Mouse (Mus musculus): ENCODE results near the gene Nrxn3. TPM values are rescaled to one million over a fixed set of nuclear protein-coding genes. Genes with fewer than 3 reads are reported as not detected.

Nrxn3 gene
- total RNA-seq, 1 experiment from 2014 or later, result 0.33 TPM

DNA sequence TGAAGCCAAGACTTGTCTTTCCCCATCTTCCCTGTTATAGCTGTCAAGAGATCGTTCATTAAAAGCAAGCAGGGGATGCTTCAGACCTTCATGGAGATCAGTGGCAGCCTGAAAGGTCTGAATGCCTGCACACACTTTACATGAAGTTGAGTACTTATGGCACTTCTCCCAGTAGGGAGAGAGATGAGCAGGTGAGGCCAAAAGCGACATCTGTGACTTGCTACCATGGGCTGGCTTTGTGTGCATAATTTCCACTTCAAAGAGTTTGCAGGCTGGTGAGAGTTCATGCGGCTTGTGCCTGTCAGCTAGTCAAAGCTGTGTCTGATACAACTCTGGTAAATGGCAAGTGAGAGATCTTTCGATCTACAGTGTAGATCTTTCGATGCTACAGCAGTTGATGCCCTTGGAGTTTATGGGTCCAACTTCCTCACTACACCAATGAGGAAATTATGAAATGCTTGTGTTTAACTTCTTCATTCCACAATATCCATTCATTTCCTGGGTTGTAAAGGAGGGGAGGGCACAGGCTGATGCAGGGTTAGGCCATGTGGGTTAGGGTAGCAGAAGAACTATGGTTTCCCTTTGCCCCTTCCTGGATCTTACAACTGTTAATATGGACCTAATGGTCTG, 1231.9 kb downstream of the Nrxn3 start:
- no peak for DNase-seq

DNA sequence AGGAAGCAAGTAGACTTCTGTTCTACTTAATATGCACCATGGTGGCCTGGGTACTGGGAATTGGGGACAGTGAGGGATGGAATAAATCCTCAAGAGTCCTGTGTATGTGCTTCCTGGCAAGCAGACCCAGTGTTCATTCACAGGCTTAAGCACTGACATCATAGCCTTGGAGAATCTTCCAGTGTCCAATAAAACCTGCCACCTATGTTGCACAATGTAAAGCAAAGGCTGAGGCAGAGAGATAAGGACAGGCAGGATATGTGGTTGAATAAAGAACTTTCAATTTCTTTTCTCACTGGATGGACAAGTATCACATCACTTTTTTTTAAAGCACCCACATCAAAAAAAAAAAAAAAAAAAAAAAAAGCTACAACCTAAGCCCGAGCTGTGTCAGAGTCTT, 1240.4 kb downstream of the Nrxn3 start:
- DNase-seq, result no peak

DNA sequence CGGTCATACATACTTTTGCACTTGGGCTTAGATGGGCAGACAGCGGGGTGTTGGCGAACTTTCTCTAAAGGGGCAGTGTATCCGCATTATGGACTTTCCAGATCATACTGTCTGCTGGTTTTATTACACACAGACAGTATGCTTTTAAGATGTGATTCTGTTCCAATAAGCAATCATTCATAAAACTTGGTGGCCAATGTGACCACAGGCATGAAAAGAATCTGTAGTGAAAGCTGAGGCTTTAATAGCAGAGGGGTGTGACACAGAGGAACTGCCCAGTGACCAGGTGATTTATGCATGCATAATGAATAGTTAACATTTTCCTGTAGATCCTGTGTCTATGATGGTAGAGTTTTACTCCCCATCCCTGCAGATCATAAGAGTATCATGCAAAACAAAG, 1254.0 kb downstream of the Nrxn3 start:
- DNase-seq, result no peak

DNA sequence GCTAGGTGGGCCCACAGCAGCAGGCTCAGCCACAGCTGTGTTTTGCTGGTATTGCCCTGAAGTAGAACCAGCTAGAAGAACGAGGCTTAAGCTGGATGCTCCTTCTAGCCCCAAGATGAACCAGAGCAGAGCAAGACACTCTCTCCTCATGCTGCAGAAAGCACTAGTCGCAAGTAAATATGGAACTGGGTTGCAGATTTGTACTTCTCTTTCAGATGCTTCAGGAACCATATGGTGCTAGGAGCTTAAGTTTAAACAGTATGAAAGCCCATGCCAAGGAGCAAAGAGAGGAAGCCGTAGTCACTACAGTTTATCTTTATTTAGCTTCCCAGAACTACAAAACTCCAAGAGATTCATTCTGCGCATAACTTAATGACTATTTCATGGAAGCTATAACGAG, 1254.8 kb downstream of the Nrxn3 start:
- DNase-seq, result no peak

DNA sequence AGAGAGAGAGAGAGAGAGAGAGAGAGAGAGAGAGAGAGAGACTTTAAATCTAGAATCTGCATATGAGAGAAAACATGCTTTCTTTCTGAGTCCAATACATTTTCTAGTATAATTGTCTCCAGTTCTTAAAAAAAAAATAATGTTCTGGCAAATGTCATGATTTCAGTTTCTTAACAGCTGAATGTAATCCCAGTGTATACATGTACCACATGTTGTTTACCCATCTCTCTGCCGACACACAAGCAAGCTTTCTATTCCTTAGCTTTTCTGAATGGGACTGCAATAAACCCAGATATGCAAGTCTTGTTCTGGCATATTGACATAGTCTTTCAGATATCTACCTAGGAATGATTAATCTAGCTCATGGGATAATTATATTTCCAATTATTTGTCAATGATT, 1256.5 kb downstream of the Nrxn3 start:
- no peak for DNase-seq

DNA sequence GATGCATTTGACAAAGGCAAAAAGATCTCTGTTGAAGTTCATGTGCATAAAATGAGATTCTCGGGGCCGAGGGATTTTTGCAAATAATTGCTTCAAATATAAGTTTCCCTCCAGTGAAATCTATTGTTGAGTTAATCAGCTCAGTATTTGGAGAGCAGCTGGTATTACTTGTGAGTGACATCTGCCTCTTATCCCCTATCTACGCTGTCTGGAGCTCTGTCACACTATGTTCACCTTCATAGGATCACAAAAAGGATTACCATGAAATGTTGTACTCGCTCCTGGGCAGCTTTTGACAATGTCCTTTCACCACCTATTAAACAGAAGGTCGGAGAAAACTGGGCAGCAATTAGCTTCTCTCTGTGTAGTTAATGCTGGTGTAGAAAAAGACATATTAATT, 1259.8 kb downstream of the Nrxn3 start:
- no peak for DNase-seq

DNA sequence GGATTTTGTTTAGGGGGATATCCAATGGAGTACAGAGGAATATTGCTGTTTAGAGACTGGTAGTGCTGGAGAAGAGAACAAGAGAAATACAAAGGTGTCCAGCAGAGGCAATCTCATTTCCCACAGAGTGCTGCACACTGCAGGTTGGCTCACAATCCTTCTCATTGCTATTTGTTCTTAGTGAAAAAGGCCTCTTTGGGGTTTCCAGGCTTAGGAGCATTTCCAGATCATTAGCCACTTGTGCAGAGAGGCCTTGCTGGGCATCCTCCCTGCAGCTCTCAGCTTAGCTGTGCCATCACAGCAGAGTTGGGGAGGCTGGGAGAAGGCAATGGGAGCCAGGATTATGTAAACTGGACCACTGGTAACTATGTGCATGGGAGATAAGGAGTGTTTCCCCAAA, 1260.7 kb downstream of the Nrxn3 start:
- DNase-seq, result no peak

DNA sequence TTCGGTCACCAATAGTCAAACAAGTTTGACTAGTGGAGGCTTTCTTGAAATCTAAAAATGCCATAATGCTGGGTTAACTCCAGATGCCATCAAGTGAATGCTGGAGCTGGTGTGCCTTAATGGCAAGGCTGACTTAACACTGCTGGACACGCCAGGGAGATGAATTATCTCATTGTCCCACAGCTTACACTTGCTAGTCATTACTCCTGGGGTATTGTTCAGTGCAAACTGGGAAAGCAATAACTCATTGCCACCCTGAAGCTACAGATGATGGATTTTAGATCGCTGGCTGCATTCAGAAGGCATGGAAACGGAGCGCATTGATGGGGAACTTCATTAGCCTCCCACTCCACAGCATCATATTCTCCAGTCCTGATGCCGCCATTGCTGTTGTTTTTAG, 1263.5 kb downstream of the Nrxn3 start:
- no peak for DNase-seq

DNA sequence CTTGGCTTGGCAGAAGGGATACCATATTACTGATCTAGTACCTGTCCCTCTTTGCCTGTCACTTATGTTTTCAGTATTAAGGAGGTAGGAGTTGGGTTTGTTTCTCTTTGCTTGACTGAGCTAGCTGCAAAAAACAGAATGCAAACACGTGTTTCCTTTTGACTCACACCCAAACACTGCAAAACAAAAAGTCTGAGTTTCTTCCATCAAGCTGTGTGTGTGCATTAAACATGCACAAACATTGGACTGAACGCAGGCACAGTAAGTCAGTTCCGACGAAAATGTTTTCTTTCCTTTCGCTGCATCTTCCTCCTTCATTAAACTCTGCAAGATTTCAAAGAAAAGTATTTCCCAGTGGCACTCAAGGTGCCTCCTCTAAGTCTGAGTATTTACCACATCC, 1270.6 kb downstream of the Nrxn3 start:
- DNase-seq, result no peak

DNA sequence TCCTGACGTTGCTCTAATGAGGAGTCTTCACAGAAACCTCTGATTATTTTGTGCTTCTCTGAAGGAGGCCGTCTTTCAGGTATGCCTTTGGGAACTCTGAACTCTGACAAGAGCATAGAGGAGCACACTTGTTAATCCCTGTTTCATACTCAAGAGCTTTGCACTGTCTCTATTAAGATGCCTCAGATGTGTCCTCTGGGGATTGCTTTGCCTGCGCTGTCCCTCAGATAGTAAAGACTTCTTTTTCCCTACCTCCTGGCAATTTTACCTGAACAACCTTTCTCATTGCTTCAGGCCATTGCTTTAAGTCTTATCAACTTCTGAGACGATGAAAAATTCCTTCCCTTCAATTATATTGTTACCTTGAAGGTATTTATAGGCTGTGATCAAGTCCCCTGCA, 1272.7 kb downstream of the Nrxn3 start:
- no peak for DNase-seq

DNA sequence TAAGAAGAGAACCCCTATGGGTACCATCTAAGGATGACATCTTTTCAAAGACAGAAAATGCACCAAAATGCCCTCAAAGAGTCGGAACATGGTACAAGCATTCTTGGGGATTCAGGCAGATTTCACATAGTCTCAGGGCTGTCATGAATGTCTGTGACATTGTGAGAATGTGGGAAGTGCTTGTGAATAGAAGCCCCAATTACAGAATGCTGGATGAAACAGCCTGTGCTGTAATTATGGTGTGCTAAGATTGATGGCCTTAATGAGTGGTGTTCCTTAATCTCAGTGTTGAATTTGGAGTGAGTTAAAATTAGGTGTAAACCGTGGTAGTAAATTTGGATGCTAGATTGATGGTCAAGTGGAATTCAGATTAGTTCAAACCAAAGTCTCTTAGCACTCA, 1287.6 kb downstream of the Nrxn3 start:
- DNase-seq, result no peak

DNA sequence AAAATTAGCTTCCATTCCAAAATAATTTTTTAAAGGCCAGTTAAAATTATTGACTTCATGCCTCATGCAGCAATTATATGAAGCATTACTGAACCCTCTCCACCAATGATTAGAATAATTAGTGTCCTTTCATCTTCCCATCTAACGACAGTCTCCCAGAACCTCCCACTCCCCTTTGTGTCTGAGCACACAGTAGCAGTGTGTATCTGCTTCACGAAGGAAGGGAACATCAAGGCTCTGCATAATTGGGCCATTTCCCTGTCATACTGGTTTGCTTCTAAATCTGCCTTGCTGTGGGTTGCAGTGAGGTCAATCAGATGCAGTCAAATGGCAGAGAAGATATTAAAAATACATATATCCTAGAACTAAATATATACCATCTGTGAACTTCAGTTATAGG, 1291.3 kb downstream of the Nrxn3 start:
- no peak for DNase-seq

DNA sequence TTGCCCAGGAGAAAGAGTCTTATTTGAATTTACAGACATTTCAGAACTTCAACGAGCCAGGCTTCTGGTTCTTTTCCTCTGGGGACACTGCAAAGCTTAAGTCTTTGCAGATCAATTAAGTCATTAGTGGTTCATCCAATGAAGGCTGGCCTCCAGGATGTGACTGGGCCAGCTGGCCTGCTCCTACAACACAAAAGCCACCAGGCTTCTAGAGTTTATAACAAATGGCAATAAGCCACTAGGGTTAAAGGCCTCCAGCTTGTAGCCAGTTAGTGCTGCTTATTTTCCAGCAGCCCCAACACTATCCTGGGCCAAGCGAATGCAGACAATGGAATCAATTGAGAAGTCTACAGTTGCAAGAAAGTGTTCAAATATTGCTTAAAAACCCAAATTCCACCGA, 1304.3 kb downstream of the Nrxn3 start:
- DNase-seq, result no peak

DNA sequence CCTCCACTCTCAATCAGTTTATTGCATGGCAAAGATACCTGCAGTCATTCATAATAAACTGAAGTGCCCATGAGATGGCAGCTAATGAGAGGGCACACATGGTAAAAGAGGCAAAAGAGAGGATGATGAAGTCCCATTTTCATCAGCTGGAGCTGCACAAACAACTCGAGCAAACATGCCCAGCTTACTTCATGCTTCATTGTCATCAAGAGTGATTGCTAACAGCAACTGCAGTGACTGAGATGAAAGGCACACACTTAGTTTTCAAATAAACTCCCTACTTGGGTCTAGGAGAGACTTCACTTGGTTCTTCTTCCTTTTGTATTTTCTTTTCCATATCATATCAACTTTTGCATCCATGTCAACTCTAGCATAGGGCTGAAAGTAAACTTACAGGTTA, 1318.4 kb downstream of the Nrxn3 start:
- DNase-seq, result no peak

DNA sequence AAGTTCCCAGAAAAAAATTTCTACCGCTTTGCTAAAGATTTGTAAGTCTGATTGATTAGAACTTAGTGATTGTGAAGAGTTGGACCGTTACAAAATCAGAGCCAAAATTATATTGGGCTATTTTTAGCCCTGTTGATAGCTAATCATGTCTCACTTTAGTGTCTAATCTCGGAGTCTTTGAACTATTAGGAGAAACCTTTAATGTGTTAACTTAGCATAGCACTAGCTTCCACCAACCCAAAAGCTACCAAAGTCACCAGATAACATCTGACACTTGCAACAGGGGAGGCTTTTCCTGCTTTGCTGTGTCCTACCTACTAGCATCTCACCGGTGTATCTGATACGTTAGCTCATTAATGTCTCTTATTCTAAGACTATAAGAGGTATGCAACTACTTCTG, 1333.6 kb downstream of the Nrxn3 start:
- DNase-seq, result no peak

DNA sequence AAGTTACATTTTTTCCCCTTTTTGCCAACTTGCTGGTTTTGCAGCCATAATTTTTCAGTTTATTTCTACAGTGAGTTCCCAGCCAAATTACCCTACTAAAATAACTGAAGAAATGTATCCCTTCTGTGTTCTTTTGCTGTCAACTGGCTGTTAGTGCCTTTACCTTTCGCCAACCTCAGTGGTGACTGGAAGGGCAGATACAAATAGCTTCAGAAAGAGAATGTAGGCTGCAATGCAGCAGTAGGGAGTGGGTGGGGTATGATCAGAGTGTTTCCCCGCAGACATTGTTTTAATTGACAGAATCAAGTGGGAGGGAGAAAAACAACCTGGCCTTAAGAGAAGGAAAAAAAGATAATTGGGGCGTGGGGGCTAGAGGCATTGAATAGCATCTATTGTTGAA, 1337.1 kb downstream of the Nrxn3 start:
- no peak for DNase-seq

DNA sequence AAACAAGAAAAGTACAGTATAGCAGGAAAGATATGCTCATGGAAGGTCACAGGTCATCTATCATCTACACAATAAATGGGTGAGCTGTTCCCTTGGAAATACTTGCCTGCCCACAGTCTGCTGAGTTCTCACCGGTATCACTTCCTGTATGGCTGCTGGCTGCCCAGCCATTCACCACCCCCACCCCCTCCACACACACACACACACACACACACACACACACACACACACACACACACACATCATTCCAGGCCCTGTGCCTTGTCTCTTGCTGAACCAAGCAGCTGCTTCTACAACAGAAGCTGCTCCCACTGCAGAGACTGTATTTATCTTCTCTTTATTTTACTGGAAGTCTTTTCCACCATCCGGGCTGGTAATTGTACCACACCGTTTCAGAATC, 1338.6 kb downstream of the Nrxn3 start:
- no peak for DNase-seq

DNA sequence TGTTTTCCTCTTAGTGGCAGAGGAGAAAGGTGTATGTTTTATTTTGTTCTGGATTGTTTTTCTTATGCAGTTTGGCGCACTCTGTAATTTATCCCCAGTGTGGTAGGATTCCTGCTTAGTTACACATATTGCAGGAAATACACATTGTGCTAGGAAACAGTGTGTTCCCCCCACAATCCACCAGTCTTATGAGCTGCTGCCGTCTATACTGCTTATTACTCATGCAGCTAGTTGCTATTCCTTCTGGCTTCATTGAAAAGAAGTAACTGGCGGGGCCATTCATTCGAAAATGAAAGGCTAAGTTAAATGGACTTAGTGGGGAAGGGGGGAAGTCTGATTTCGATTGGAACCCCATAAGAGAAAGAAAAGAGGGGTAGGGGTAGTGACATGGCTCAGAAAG, 1339.5 kb downstream of the Nrxn3 start:
- DNase-seq, result no peak

DNA sequence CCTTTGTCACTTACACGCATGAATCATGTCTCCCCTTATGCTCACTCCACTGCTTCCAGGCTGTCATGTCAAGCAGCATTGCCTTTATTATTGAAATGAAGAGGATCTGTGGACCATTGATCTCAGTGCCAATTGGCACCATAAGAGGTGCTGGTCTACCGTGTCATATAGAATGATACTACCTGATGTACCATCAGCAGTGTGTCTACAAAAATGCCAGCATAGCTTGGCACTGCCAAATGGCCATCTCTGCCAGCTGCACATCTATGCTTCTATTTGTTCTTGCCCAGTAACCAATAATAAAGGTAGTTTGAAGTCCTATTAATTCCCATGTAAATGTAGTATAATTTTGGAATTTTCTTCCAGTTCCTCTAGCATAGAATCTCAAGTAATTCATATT, 1340.8 kb downstream of the Nrxn3 start:
- DNase-seq, result no peak

DNA sequence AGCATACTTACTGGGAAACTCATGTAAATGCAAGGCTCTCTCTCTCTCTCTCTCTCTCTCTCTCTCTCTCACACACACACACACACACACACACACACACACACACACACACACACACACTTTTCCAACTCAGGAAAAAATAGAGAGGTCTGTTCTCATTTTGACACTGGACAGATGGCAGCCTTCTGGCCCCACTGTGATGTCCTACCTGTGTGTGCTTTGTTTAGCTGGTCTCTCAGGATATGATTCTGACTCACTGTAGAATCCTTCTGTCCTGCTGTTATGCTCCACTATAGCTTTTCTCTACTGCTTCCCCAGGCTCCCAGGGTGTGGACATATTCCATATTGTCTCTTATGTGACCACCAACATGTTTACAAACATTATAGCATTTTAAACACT, 1363.2 kb downstream of the Nrxn3 start:
- no peak for DNase-seq

DNA sequence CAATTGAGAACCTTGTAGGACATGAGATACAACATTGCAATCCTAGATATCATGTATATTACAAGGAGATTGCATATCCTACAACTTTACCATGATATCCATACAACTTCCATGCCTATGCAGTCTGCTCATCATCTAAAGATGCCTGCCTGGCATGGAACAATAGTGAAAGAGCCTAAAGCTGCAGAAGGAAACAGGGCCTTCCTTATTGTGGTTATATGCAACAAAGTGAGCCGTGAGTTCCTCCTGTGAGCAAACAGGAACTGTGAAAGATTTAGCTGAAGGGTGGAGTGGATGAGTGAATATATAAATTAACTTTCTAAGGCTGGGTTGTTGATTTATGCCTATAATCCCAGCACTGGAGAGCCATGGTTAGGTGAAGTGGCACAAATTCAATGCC, 1373.1 kb downstream of the Nrxn3 start:
- DNase-seq, result no peak

DNA sequence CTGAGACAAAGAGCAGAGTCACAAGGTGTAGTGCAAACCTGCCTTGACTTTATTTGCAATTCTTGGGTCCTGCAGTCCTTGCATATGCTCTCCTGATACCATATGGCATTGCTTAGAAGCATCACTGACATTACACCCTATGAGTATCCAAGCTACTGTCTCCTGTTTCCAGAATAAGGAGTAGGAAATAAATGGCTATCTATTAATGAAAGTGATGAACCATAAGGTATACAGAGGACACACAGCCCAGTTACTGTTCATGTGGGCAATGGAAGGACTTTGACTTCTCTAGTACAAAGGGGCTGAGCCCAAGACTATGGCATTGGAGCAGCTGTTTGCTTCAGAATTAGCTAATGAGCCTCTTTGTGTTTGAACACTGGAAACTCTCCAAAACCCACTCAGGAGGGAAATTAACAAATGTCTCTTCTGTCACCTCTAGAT, 1390.7 kb downstream of the Nrxn3 start:
- no peak for DNase-seq

DNA sequence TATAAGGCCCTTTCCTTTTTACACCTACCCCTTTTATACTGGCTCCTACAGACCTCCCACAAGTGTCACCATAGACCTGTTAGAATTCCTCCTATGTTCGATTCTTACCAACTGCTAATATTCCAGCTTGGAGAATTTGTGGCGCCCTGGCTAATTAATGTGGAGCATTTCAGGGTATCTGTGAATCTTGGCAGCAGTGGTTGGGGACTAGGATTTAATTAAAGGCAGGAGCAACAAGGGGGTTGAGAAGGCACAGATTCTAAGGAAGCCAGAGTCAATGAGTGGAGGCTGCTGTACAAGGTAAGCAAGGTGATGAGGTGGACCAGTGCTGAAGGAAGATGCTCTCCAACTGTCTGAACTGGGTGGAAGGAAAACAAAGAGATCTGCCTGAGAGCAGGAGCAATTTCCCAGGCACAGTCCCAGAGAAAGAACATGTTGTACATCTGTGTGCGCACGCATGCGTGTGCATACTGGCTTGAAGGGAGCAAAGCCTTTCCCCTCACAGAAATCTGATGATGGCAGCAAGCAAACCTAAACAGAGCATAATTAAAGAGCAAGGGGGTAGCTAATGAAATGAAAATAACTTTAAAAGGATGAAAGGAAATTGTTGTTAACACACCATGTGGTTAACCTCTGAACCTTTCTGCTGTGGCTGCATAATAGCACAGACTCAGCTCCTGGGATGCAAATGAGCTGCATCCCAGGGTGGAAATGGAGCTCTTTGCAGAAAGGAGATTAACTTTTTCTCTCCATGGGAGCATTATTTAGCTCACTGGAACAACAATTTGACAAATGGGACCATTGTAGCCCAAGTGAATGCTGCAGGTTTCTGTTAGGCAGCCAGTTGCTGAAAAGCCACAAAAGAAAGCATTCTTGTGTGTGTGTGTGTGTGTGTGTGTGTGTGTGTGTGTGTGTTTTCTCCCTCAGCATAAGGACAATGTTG, 1409.5 kb downstream of the Nrxn3 start:
- no peak for DNase-seq

DNA sequence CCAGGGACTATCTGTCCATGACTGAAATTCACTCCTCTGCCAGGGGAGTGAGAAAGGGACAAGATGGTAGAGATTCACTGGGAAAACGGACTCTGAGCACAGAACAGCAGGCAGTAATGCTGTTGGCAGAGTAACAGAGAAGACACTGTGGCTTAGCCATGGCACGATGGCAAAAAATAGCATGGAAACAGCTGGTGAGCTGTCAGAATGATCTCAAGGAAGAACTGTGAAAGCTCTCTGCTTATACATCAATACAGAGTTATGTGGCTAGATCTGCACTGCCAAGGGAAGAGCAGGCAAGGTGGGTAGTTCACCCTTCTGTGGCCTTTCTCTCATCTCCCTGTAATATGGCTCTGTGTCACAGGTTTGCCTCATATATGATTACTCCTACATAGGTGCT, 1419.3 kb downstream of the Nrxn3 start:
- DNase-seq, result no peak

All from adrenal gland, postnatal 14 days (tissue).